Mouse (Mus musculus) urinary bladder, adult 2 months (tissue): Measurements from ENCODE around the gene Trarg1. TPM values are rescaled to one million over a fixed set of nuclear protein-coding genes. Genes with fewer than 3 reads are reported as not detected.
A peak's percentile ranks its signal among the peaks of the same experiment; 100 is the strongest.
"Not testable (repeated sequence)": the region's sequence is repeated elsewhere in the genome, so short reads cannot be mapped to it uniquely, and the experiment has no call there.

ENCODE experiments used
- DNase-seq: peaks from one replicate; pipeline ENCODE4 v3.0.0; 2022; ENCODE audit warnings: low spot score
- polyA plus RNA-seq: library from polyadenylated mRNA; depleted of rRNA; stranded (reverse); fragments of >200 nt; gene quantifications from 2 replicates; pipeline ENCODE4 v1.2.3, GENCODE M21; 2012; rRNA removed

The Trarg1 gene
- 1.4 and 1.6 TPM in 2 replicates for polyA plus RNA-seq

GRCm38 (mm10) chr11:76679508-76679907 lies at the start of gene Trarg1:
TSS of gene Trarg1 (plus strand) at chr11:76679808.
- DNase-seq, result not testable (repeated sequence)

- DNase-seq, result no peak
These were observed 49.6 kb upstream of the Trarg1 start for GRCm38 (mm10) chr11:76630023-76630422.

- DNase-seq, result no peak
These were observed 49.1 kb upstream of the Trarg1 start for GRCm38 (mm10) chr11:76630487-76630886.

- no peak for DNase-seq
These were observed 40.2 kb upstream of the Trarg1 start for GRCm38 (mm10) chr11:76639269-76639985.

- no peak for DNase-seq
These were observed 39.4 kb upstream of the Trarg1 start for GRCm38 (mm10) chr11:76640231-76640630.

GRCm38 (mm10) chr11:76644257-76644656 lies 35.4 kb upstream of the Trarg1 start:
- no peak for DNase-seq

- no peak for DNase-seq
These were observed 34.6 kb upstream of the Trarg1 start for GRCm38 (mm10) chr11:76645036-76645435.

GRCm38 (mm10) chr11:76645955-76646354 lies 33.7 kb upstream of the Trarg1 start:
- DNase-seq, result peak; percentile 74

- DNase-seq, result no peak
These were observed 32.5 kb upstream of the Trarg1 start for GRCm38 (mm10) chr11:76647062-76647461.

- peak; percentile 54 for DNase-seq
These were observed 32.1 kb upstream of the Trarg1 start for GRCm38 (mm10) chr11:76647500-76647899.

GRCm38 (mm10) chr11:76650862-76651560 lies 28.6 kb upstream of the Trarg1 start:
- no peak for DNase-seq

GRCm38 (mm10) chr11:76652838-76653334 lies 26.7 kb upstream of the Trarg1 start:
- no peak for DNase-seq

- DNase-seq, result no peak
These were observed 24.5 kb upstream of the Trarg1 start for GRCm38 (mm10) chr11:76655106-76655505.

GRCm38 (mm10) chr11:76657450-76657970 lies 22.1 kb upstream of the Trarg1 start:
- DNase-seq, result no peak

GRCm38 (mm10) chr11:76659138-76659930 lies 20.3 kb upstream of the Trarg1 start:
- no peak for DNase-seq

- no peak for DNase-seq
These were observed 17.7 kb upstream of the Trarg1 start for GRCm38 (mm10) chr11:76661790-76662468.

- DNase-seq, result no peak
These were observed 13.5 kb upstream of the Trarg1 start for GRCm38 (mm10) chr11:76666002-76666649.

GRCm38 (mm10) chr11:76667807-76668206 lies 11.8 kb upstream of the Trarg1 start:
- no peak for DNase-seq

- no peak for DNase-seq
These were observed 7.6 kb upstream of the Trarg1 start, which contains the start of gene Bhlha9 for GRCm38 (mm10) chr11:76671871-76672475. TSS of gene Bhlha9 (plus strand) at chr11:76672470.
